Mouse (Mus musculus): ENCODE measurements around the gene Zfp988. TPM values are rescaled to one million over a fixed set of nuclear protein-coding genes. Genes with fewer than 3 reads are reported as not detected.
"Not testable (repeated sequence)": the region's sequence is repeated elsewhere in the genome, so short reads cannot be mapped to it uniquely, and the experiment has no call there.

Zfp988 gene
- total RNA-seq, 2 experiments from 2014 or later = 0.19 to 0.30 TPM

- DNase-seq (ENCODE audit: extremely low spot score in 1 of 2, low spot score in 2 of 2); intact Hi-C loops (cut with DNase I): not testable (repeated sequence)
These were observed 64.1 kb downstream of the Zfp988 start for GRCm38 (mm10) chr4:147369564-147369963.

- intact Hi-C loops (cut with DNase I); DNase-seq (ENCODE audit: extremely low spot score in 1 of 2, low spot score in 2 of 2): not testable (repeated sequence)
These were observed 77.7 kb downstream of the Zfp988 start for GRCm38 (mm10) chr4:147383199-147383598.

Other genes starting within 250 kb of the Zfp988 start
- gene Zfp991, start 173.6 kb upstream of the Zfp988 start, total RNA-seq (2021) = 10 to 100 TPM in 1 of 2 experiments, 1 to 10 TPM in 1; 10.0 to 14.8 TPM
- not detected for gene Zfp978, start 55.6 kb downstream of the Zfp988 start, total RNA-seq (2021)
- 1 to 10 TPM; 3.4 to 6.6 TPM for gene Zfp982, start 186.7 kb downstream of the Zfp988 start, total RNA-seq (2021)
- under 1 TPM; 0.51 to 0.79 TPM for gene Gm16503, start 234.5 kb downstream of the Zfp988 start, total RNA-seq (2021)
- under 1 TPM in 1 of 2 experiments, not detected in 1; 0.12 TPM for gene Zfp985, start 247.6 kb downstream of the Zfp988 start, total RNA-seq (2021)

Data from left cerebral cortex, postnatal 10 days (tissue).